Mouse (Mus musculus) stomach, embryonic 16.5 days (tissue): ENCODE measurements at regions not wholly inside any gene's neighbourhood (a gene's known extent, or its start where the extent isn't known, plus 50 kb on each side); places are given as distances from the start of the nearest gene placed in this dataset.

Source experiments
- ATAC-seq: fragments of 200-750 bp; cut with Nextera tagmentation; 2 replicates; pipeline ENCODE4 v1.8.0; 2017; ENCODE audit warnings: moderate number of reproducible peaks, moderate TSS enrichment; ENCODE audit not compliant: insufficient read depth, low FRiP score
- H3K27ac ChIP-seq: fragments of 300-500 bp; sonication (generic); 2 replicates; pipeline ENCODE4 v1.5.1; 2014; ENCODE audit warnings: low read length
- H3K27me3 ChIP-seq: fragments of 300-500 bp; sonication (generic); 2 replicates; pipeline ENCODE4 v1.6.1; 2014; ENCODE audit warnings: low read length, control low read depth, mixed read lengths; ENCODE audit not compliant: control insufficient read depth, insufficient read depth
- H3K36me3 ChIP-seq: fragments of 300-500 bp; sonication (generic); 2 replicates; pipeline ENCODE4 v1.6.1; 2014; ENCODE audit warnings: low read length; ENCODE audit not compliant: control insufficient read depth, insufficient read depth
- H3K4me1 ChIP-seq: fragments of 300-500 bp; sonication (generic); 2 replicates; pipeline ENCODE4 v1.6.1; 2014; ENCODE audit warnings: low read length, control low read depth, mixed read lengths; ENCODE audit not compliant: control insufficient read depth, insufficient read depth
- H3K4me2 ChIP-seq: fragments of 300-500 bp; sonication (generic); 2 replicates; pipeline ENCODE4 v1.6.1; 2014; ENCODE audit warnings: low read depth, low read length, mixed read lengths
- H3K4me3 ChIP-seq: fragments of 300-500 bp; sonication (generic); replicated peaks from 2 replicates; pipeline ENCODE4 v1.5.1; 2014; ENCODE audit warnings: mild to moderate bottlenecking, low read length
- H3K9ac ChIP-seq: fragments of 300-500 bp; sonication (generic); 2 replicates; pipeline ENCODE4 v1.6.1; 2014; ENCODE audit warnings: low read length
- H3K9me3 ChIP-seq: fragments of 300-500 bp; sonication (generic); replicated peaks from 2 replicates; pipeline ENCODE4 v1.6.1; 2016; ENCODE audit warnings: low read length, control low read depth; ENCODE audit not compliant: control insufficient read depth
- WGBS: fragments of 180-500 bp; shearing (Covaris S2); extraction: QIAGEN DNeasy Blood & Tissue Kit; methylation state at CpG from one replicate; pipeline ENCODE4 v1.1.7; 2014; 5-methylcytosine and 5-hydroxymethylcytosine counted together

DNA sequence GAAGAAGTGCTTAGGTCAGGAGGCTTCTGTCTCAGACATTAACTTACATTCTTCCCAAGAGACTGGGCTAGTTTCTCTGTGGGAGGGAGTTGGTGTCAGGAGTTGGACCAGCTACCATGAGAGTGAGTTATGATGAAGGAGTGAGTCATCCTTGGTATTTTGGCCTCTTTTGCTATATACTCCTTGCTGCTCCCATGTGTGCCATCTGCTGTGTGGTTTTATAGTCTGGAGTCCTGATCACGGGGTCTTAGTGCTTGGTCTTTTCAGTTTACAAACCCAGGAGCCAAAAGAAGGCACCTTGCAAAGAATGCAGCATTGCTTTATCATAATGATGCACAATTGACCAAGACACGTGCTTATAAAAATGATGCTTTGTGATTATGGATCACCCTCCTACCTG lies 56.6 kb downstream of the Zfp503 start:
- no peak for ATAC-seq
- Histone ChIP-seq H3K4me1 (no peaks in the 10 kb centered on the region), H3K4me2 (no peak overlapping the region), H3K27ac (no peak overlapping the region), H3K27me3 (no peaks in the 10 kb centered on the region), H3K36me3 (no peaks in the 10 kb centered on the region), H3K9me3 (no peaks in the 10 kb centered on the region), H3K9ac (no peak overlapping the region), H3K4me3 (no peak overlapping the region)
- WGBS: 85% methylated on average over 2 of the region's 2 CpGs

DNA sequence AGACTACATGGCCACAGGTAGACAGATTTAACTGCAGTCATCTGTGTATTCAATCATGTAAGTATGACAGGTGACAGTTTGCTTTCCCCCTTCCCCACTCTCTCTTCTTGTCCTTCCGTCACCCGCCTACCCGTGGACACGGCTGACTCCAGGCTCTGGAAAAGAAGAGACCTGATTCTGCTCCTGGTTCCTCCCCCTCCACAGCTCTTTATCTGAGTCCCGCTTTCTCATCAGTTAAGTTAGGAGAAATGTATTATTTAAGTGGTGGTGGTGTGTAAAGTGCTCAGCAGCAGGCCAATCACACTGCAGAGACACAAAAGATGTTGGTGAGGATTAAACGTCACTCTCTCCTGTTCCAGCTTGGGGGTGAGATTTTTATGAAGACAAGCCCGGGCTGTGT lies 57.5 kb downstream of the Zfp503 start:
- Histone ChIP-seq H3K27ac (no peak overlapping the region), H3K36me3 (no peaks in the 10 kb centered on the region), H3K4me3 (no peak overlapping the region), H3K9ac (no peak overlapping the region), H3K4me1 (no peaks in the 10 kb centered on the region), H3K27me3 (no peaks in the 10 kb centered on the region), H3K4me2 (no peak overlapping the region), H3K9me3 (no peaks in the 10 kb centered on the region)
- no peak for ATAC-seq
- 59% methylated on average over 7 of the region's 7 CpGs for WGBS

DNA sequence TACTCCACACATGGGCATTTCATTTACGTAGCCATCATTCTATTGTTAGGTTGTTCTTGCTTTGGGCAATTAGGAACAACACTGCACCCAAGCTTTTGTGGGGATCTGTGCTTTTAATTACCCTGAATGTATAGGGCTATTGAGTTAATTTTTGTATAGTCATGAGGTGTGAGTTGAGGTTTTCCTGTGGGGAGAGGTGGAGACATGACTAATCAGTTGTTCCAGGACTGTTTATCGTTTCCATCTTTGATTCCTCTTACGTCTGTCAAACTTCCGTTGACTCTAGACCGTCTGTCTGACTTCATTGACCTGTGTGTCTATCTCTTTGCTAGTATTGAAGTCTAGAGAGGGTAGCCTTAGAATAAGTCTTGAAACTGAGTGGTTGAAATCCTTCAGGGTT lies 60.4 kb downstream of the Zfp503 start:
- no peak for ATAC-seq
- Histone ChIP-seq H3K36me3 (no peaks in the 10 kb centered on the region), H3K4me3 (no peak overlapping the region), H3K4me1 (no peaks in the 10 kb centered on the region), H3K9ac (no peak overlapping the region), H3K9me3 (no peaks in the 10 kb centered on the region), H3K27me3 (no peaks in the 10 kb centered on the region), H3K27ac (no peak overlapping the region), H3K4me2 (no peak overlapping the region)
- 68% methylated on average over 5 of the region's 5 CpGs for WGBS

DNA sequence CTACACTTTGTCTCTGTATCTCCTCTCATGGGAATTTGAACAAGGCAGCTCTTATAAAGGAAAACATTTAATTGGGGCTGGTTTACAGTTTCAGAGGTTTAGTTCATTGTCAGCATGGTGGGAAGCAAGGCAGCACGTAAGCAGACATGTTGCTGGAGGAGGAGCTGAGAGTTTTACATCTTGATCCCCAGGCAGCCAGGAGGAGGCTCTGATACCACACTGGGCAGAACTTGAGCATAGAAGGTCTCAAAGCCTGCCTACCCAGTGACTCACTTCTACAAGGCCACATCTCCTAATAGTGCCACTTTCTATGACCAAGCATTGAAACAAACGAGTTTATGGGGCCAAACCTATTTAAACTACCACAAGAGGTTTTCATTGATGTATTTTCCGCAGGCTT lies 67.9 kb upstream of the Comtd1 start:
- no peak overlapping the region for H3K4me3 ChIP-seq
- H3K9ac ChIP-seq: no peak overlapping the region
- H3K27ac ChIP-seq: no peak overlapping the region
- 87% methylated on average over 3 of the region's 3 CpGs for WGBS
- H3K4me2 ChIP-seq: no peak overlapping the region
- no peaks in the 10 kb centered on the region for H3K27me3 ChIP-seq
- H3K9me3 ChIP-seq: no peaks in the 10 kb centered on the region
- ATAC-seq: no peak
- no peaks in the 10 kb centered on the region for H3K36me3 ChIP-seq
- no peaks in the 10 kb centered on the region for H3K4me1 ChIP-seq

DNA sequence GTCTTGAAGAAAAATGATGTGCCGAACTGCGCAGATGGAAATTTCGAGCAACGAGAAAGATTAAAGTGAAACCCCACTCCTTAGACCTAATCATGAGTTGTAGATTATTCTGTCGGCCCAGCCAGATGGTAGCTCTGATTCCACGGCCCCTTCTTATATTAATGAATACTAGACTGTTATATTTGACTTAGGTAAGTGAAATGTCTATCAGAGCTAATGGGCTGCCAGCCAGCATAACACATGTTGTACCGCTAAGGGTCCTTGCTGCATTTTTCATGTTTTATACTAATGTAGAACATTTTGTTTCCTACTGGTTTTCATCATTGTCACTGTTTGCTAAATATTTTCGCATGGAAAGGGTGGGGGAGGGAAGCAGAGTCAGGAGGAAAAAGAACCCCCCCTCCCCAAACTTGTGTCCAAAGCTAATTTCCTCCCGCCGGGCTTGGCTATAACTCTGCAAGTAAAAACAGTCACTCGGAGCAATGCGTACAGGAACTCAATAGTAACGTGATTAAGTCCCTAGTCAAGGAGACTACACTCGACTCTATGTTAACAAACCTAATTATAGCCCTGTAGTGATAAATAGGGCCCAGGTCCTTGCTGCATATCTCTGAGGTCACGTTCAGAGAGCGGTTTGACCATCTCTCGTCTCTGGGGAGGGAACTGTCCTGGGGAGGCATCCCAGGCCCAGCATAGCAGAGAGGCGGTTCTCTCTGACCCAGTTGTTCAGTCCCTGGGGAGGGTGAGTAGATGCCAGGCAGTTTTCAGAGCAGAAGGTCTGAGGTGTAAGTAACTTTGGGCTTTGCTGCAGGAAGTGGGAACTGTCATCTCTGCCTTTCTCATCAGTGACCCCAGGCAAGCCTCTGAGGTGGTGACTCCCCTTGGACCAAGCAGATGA lies 56.0 kb upstream of the Comtd1 start:
- no peak overlapping the region for H3K4me3 ChIP-seq
- WGBS: 14% methylated on average over 18 of the region's 18 CpGs

DNA sequence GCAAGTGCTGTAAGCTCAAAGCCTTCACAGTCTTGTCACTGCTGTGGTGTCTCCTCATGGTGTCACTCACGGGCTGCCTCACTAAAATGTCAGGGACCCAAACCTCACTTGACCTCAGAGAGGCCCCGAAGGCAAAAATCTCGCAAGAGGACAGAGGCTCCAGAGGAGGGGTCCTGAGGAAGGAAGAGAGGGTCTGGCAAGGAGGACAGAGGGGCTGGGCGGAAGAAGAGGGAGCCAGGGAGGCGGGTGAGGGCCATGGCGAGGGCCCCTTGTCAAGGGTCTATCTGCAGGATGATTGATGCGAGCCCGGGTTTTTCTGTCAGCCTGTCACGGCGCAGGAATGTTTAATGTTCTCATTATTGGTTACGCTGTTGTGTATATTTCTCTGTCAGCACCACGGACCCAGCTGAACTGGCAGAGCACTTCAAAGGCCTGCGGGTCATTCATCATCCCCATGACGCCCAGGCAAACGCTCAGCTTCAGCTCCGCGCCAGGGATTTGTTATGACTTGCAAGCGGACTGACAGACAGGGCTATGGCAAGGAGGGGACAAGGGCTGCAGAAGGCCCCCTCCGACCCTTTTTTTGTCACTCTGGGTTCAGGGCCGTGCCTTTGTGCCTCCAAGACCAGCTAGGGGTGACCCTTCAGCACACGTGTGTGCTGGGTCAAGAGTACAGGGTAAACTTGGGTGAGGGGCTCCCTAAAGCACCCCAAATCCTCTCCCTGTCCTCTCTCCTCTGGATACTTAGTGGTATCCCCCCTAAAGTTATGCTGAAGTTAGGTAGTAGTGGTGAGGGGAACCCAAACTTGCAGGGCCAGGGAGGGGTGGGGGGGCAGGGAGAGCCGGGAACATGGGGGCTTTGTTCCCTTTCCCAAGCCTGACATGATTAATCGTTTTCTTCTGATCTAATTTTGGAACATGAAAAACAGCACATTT lies 55.1 kb upstream of the Comtd1 start:
- H3K9me3 ChIP-seq: 0 out of 2 replicates have a peak, but pooled peaks cover 4% of the 10 kb centered on the region
- ATAC-seq: peak; percentile 87
- peak overlapping the region; percentile 89 for H3K27ac ChIP-seq
- WGBS: 3% methylated on average over 23 of the region's 23 CpGs
- peak overlapping the region; percentile 56 for H3K4me2 ChIP-seq
- peaks cover 26% of the 10 kb centered on the region for H3K4me1 ChIP-seq
- peak overlapping the region; percentile 15 for H3K4me3 ChIP-seq
- no peaks in the 10 kb centered on the region for H3K27me3 ChIP-seq
- H3K36me3 ChIP-seq: no peaks in the 10 kb centered on the region
- peak overlapping the region; percentile 59; the same call in 1 of the 2 replicates for H3K9ac ChIP-seq

More for the DNA sequence above, 56.0 kb upstream of the Comtd1 start:
- Histone ChIP-seq H3K36me3 (no peaks in the 10 kb centered on the region), H3K4me1 (peaks cover 26% of the 10 kb centered on the region), H3K27ac (peak overlapping the region; percentile 89), H3K4me2 (peak overlapping the region; percentile 56), H3K9ac (no peak overlapping the region), H3K27me3 (no peaks in the 10 kb centered on the region), H3K9me3 (0 out of 2 replicates have a peak, but pooled peaks cover 4% of the 10 kb centered on the region)
- peak; percentile 75 for ATAC-seq

DNA sequence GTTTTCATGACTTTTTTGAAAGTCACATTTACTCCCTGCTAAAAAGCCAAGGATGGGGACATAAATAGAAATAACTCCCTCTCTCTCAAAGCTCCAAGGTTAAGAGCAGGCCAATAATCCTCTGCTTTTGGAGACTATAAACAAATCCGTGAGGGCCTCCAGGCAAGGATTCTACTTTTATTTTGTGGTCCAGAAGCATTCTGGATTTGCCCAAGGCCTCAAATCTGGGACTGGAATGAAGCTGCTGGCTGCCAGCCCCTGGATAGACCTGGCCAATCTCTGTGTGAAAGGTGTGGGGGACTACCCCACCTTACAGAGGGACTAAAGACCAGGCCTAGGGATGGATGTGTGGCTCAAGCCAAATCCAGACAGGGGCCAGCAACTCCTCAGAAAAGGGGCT lies 54.1 kb upstream of the Comtd1 start:
- Histone ChIP-seq H3K4me1 (peaks cover 26% of the 10 kb centered on the region), H3K4me2 (no peak overlapping the region), H3K27ac (peak overlapping the region; percentile 89), H3K4me3 (no peak overlapping the region), H3K9me3 (0 out of 2 replicates have a peak, but pooled peaks cover 4% of the 10 kb centered on the region), H3K36me3 (no peaks in the 10 kb centered on the region), H3K27me3 (no peaks in the 10 kb centered on the region), H3K9ac (no peak overlapping the region)
- ATAC-seq: no peak
- WGBS: 37% methylated on average over 1 of the region's 1 CpGs

DNA sequence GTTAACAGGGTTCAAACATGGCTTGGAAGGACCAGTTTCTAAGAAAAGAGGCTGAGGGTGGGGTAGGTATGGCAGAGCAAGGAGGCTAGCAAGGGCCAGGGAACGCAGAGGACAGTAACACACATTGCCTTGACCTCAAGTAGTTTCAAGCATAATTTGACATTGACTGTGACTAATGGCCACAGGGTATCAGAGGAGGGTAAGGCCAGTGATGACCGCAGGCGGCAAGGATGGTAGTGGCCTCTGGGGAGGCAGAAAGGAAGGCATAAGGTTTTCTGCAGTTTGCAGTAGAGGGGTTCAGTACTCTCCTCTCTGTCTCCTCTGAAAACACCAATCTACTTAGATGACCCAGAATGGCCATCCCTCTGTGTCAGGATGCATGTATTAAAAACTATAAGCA lies 53.7 kb upstream of the Comtd1 start:
- H3K9me3 ChIP-seq: 0 out of 2 replicates have a peak, but pooled peaks cover 4% of the 10 kb centered on the region
- H3K27me3 ChIP-seq: no peaks in the 10 kb centered on the region
- peak overlapping the region; percentile 89; the same call in 1 of the 2 replicates for H3K27ac ChIP-seq
- H3K4me1 ChIP-seq: peaks cover 26% of the 10 kb centered on the region
- H3K36me3 ChIP-seq: no peaks in the 10 kb centered on the region
- H3K4me3 ChIP-seq: no peak overlapping the region
- H3K9ac ChIP-seq: no peak overlapping the region
- WGBS: 80% methylated on average over 3 of the region's 3 CpGs
- no peak overlapping the region for H3K4me2 ChIP-seq
- ATAC-seq: no peak

DNA sequence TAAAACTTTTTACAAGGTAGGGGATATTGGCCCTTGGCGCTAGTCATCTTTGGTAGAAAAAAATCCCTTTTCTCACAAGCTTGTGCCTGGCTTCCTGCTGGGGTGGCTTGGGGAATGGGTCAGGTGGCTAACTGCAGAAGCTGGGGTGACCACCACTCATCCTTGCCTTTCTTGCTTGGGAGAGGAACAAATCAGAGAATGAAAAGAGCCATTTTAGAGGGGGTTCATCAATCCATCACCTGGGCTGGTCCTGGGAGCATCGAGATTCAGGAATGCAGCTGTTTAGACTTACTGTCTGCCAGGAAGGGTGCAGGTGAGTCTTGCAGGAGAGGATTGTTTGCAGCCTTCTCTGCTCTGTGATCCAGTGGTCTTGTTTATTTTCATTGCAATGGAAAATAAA lies 52.2 kb upstream of the Comtd1 start:
- Histone ChIP-seq H3K36me3 (no peaks in the 10 kb centered on the region), H3K4me1 (peaks cover 26% of the 10 kb centered on the region), H3K4me3 (no peak overlapping the region), H3K9me3 (0 out of 2 replicates have a peak, but pooled peaks cover 4% of the 10 kb centered on the region), H3K27me3 (no peaks in the 10 kb centered on the region), H3K4me2 (no peak overlapping the region), H3K27ac (no peak overlapping the region), H3K9ac (no peak overlapping the region)
- 59% methylated on average over 2 of the region's 2 CpGs for WGBS
- ATAC-seq: no peak
